Comparison of ENCODE assay signal across 9 mouse cellular contexts in the genomic region with DNA sequence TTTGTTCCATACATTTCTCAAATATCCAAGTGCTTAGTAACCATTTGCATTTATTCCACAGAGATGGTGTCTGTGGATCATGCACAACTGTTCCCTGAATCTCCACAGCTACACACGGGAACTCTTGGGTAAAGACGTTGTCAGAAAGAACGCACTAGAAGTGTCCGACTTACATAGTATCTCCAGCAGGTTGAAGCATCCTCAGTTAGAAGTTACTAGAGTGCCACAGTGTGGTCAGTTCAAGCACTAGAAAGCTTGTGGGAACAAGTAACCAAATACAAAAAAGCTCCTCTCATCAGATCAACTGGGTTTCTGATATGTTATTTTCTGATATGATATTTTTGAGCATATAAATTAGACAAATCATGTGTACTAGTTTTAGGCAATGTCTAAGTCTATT.
DNase-seq lines count a peak whose midpoint lies in the region; ATAC-seq and TF ChIP-seq lines count a peak whose summit lies in the region.
"Had no signal": no experiment of that assay in that cellular context is flagged by ENCODE, and none has a peak within 500 bp of the region (broad histone marks: within the 10 kb centered on the region; RNA-seq: fewer than 3 reads in every experiment).

No protein-coding gene starts in this region.

- H3K4me1 ChIP-seq in heart, postnatal 0 days (ENCODE audit: control insufficient read depth, insufficient read depth), result no peaks in the 10 kb centered on the region
- H3K4me1 ChIP-seq in heart, embryonic 10.5 days, result no peaks in the 10 kb centered on the region
- H3K4me1 ChIP-seq in midbrain, embryonic 15.5 days, result no peaks in the 10 kb centered on the region
- H3K4me1 ChIP-seq in midbrain, embryonic 10.5 days, result no peaks in the 10 kb centered on the region
- no peaks in the 10 kb centered on the region for H3K4me1 ChIP-seq in forebrain, embryonic 16.5 days (replicated peaks; ENCODE audit: control insufficient read depth, insufficient read depth, low read length)

- peak; percentile 37; the same call in 1 of the 2 replicates for TF ChIP-seq CTCF in heart, postnatal 0 days (IDR thresholded peaks at IDR 0.05; ENCODE audit: low read depth)

- no peak overlapping the region for H3K4me2 ChIP-seq in heart, postnatal 0 days (ENCODE audit: low read depth, low read length)
- H3K4me2 ChIP-seq in midbrain, embryonic 15.5 days, result no peak overlapping the region
- H3K4me2 ChIP-seq in forebrain, embryonic 16.5 days (ENCODE audit: low read length), result no peak overlapping the region

- DNase-seq in heart, postnatal 0 days (ENCODE audit: low spot score), result peak; percentile 37
- DNase-seq in heart, embryonic 10.5 days (ENCODE audit: low spot score), result no peak
- no peak for DNase-seq in midbrain, embryonic 10.5 days (ENCODE audit: low spot score)
- peak; percentile 20 for DNase-seq in retina, postnatal 1 day
- DNase-seq in adrenal gland, postnatal 14 days, result no peak
- no peak for DNase-seq in adrenal gland, postnatal 10 days

- no peaks in the 10 kb centered on the region for H3K36me3 ChIP-seq in heart, postnatal 0 days (replicated peaks; ENCODE audit: control insufficient read depth, insufficient read depth, low read length)
- H3K36me3 ChIP-seq in heart, embryonic 10.5 days, result no peaks in the 10 kb centered on the region
- H3K36me3 ChIP-seq in midbrain, embryonic 15.5 days (replicated peaks), result no peaks in the 10 kb centered on the region
- no peaks in the 10 kb centered on the region for H3K36me3 ChIP-seq in midbrain, embryonic 10.5 days
- no peaks in the 10 kb centered on the region for H3K36me3 ChIP-seq in forebrain, embryonic 16.5 days (ENCODE audit: control insufficient read depth, insufficient read depth)

- no peak overlapping the region for H3K27ac ChIP-seq in heart, postnatal 0 days (ENCODE audit: low read depth)
- H3K27ac ChIP-seq in heart, embryonic 10.5 days, result no peak overlapping the region
- no peak overlapping the region for H3K27ac ChIP-seq in midbrain, embryonic 15.5 days
- no peak overlapping the region for H3K27ac ChIP-seq in midbrain, embryonic 10.5 days (replicated peaks)
- no peak overlapping the region for H3K27ac ChIP-seq in forebrain, embryonic 16.5 days (ENCODE audit: low read length)
- H3K27ac ChIP-seq: macrophage had no signal

- 57% methylated on average over 4 of the region's 4 CpGs for WGBS in heart, postnatal 0 days
- 67% methylated on average over 4 of the region's 4 CpGs for WGBS in heart, embryonic 10.5 days
- 56% methylated on average over 4 of the region's 4 CpGs for WGBS in midbrain, embryonic 15.5 days
- 77% methylated on average over 4 of the region's 4 CpGs for WGBS in midbrain, embryonic 10.5 days
- WGBS in forebrain, embryonic 16.5 days, result 65% methylated on average over 4 of the region's 4 CpGs

- no peak overlapping the region for H3K4me3 ChIP-seq in heart, postnatal 0 days (ENCODE audit: low read depth, low read length)
- H3K4me3 ChIP-seq in heart, embryonic 10.5 days, result no peak overlapping the region
- no peak overlapping the region for H3K4me3 ChIP-seq in midbrain, embryonic 15.5 days
- no peak overlapping the region for H3K4me3 ChIP-seq in midbrain, embryonic 10.5 days
- H3K4me3 ChIP-seq in forebrain, embryonic 16.5 days (replicated peaks; ENCODE audit: low read length), result no peak overlapping the region

- ATAC-seq in heart, postnatal 0 days (ENCODE audit: insufficient read depth, low read depth), result no peak
- peak; percentile 85 for ATAC-seq in midbrain, embryonic 15.5 days (replicated peaks)
- peak; percentile 78 for ATAC-seq in forebrain, embryonic 16.5 days

- H3K9me3 ChIP-seq in heart, postnatal 0 days (replicated peaks; ENCODE audit: control insufficient read depth, low read length), result no peaks in the 10 kb centered on the region
- no peaks in the 10 kb centered on the region for H3K9me3 ChIP-seq in heart, embryonic 10.5 days
- no peaks in the 10 kb centered on the region for H3K9me3 ChIP-seq in midbrain, embryonic 15.5 days
- H3K9me3 ChIP-seq in midbrain, embryonic 10.5 days (replicated peaks), result no peaks in the 10 kb centered on the region
- H3K9me3 ChIP-seq in forebrain, embryonic 16.5 days (ENCODE audit: control insufficient read depth, low read length), result no peaks in the 10 kb centered on the region

- TF ChIP-seq EP300 in heart, postnatal 0 days (IDR thresholded peaks at IDR 0.05; ENCODE audit: low read depth), result no peak

- no peak overlapping the region for H3K9ac ChIP-seq in heart, postnatal 0 days (replicated peaks; ENCODE audit: low read depth, low read length)
- H3K9ac ChIP-seq in midbrain, embryonic 15.5 days, result no peak overlapping the region
- no peak overlapping the region for H3K9ac ChIP-seq in forebrain, embryonic 16.5 days (replicated peaks; ENCODE audit: low read depth, low read length)

- H3K27me3 ChIP-seq in heart, postnatal 0 days (ENCODE audit: control insufficient read depth, insufficient read depth, low read length), result no peaks in the 10 kb centered on the region
- H3K27me3 ChIP-seq in heart, embryonic 10.5 days (ENCODE audit: insufficient read depth, poor library complexity, severe bottlenecking), result no peaks in the 10 kb centered on the region
- H3K27me3 ChIP-seq in midbrain, embryonic 15.5 days (replicated peaks), result no peaks in the 10 kb centered on the region
- no peaks in the 10 kb centered on the region for H3K27me3 ChIP-seq in midbrain, embryonic 10.5 days (ENCODE audit: low read depth, poor library complexity, severe bottlenecking)
- no peaks in the 10 kb centered on the region for H3K27me3 ChIP-seq in forebrain, embryonic 16.5 days (replicated peaks; ENCODE audit: control insufficient read depth, insufficient read depth, low read length)

Comparison
In these comparisons a context has a peak if more than half of its experiments do, and no peak if none do; other contexts are left out.
1. DNase-seq: peak in heart, postnatal 0 days (single experiment) and retina, postnatal 1 day (single experiment); none in heart, embryonic 10.5 days (single experiment), midbrain, embryonic 10.5 days (single experiment), adrenal gland, postnatal 14 days (single experiment) and adrenal gland, postnatal 10 days (single experiment).